Mouse (Mus musculus) CH12.LX (cell line): ENCODE measurements around the gene Rerg. TPM values are rescaled to one million over a fixed set of nuclear protein-coding genes. Genes with fewer than 3 reads are reported as not detected.

Experiments used
- DNase-seq: peaks from one replicate; pipeline ENCODE4 v3.0.0-alpha.2; 2013; ENCODE audit errors: extremely low read depth
- H3K27ac ChIP-seq: 2 replicates; pipeline ENCODE4 v1.5.1; 2012; ENCODE audit warnings: low read depth, mild to moderate bottlenecking, control low read depth, moderate library complexity; ENCODE audit not compliant: insufficient read depth
- H3K27me3 ChIP-seq: replicated peaks from 2 replicates; pipeline ENCODE3; 2012; ENCODE audit warnings: inconsistent platforms
- H3K36me3 ChIP-seq, 2 experiments: replicated peaks in 1 of 2; 2 replicates each; pipeline versions ENCODE3 to v1.6.1; 2012; ENCODE audit warnings: inconsistent platforms in 1 of 2, low read length in 1 of 2, mild to moderate bottlenecking in 1 of 2, mixed read lengths in 1 of 2, moderate library complexity in 1 of 2; ENCODE audit not compliant: control insufficient read depth in 1 of 2, insufficient read depth in 1 of 2
- H3K4me1 ChIP-seq, 2 experiments: 2 replicates each; pipeline ENCODE4 v1.6.1; 2012; ENCODE audit warnings: inconsistent platforms in 1 of 2, moderate library complexity in 1 of 2; ENCODE audit not compliant: insufficient read depth in 2 of 2, control insufficient read depth in 1 of 2
- H3K4me2 ChIP-seq: 2 replicates; pipeline ENCODE4 v1.6.1; 2012; ENCODE audit warnings: low read depth, mild to moderate bottlenecking, control low read depth; ENCODE audit not compliant: poor library complexity, insufficient read depth, severe bottlenecking
- H3K4me3 ChIP-seq, 3 experiments: fragments of 150-350 bp in 1 of 3; sonication (generic) in 1 of 3; replicated peaks in 1 of 3; 2 replicates each; pipeline versions ENCODE3 to v1.5.1; 2011 to 2012; ENCODE audit warnings: low read depth in 2 of 3, low read length in 2 of 3, mild to moderate bottlenecking in 2 of 3, moderate library complexity in 2 of 3, control low read depth in 1 of 3, improper control_type of control experiment in 1 of 3, inconsistent platforms in 1 of 3, mixed read lengths in 1 of 3; ENCODE audit not compliant: poor library complexity in 1 of 3
- H3K79me2 ChIP-seq: replicated peaks from 2 replicates; pipeline ENCODE4 v1.6.1; 2012; ENCODE audit warnings: mild to moderate bottlenecking, moderate library complexity; ENCODE audit not compliant: control insufficient read depth, poor library complexity, insufficient read depth, severe bottlenecking; ENCODE audit errors: extremely low read depth
- H3K9ac ChIP-seq: 2 replicates; pipeline ENCODE4 v1.6.1; 2012; ENCODE audit warnings: low read depth, mild to moderate bottlenecking, control low read depth, moderate library complexity; ENCODE audit not compliant: insufficient read depth
- H3K9me3 ChIP-seq: replicated peaks from 2 replicates; pipeline ENCODE3; 2012; ENCODE audit warnings: low read length, inconsistent platforms, mixed read lengths
- BHLHE40 ChIP-seq: IDR thresholded peaks from 2 replicates; pipeline ENCODE4 v1.6.1; 2011; ENCODE audit warnings: mild to moderate bottlenecking, low read depth, low read length, improper control_type of control experiment
- CHD1 ChIP-seq: IDR thresholded peaks from 2 replicates; pipeline ENCODE4 v1.6.1; 2012; ENCODE audit warnings: low read depth, low read length, improper control_type of control experiment, inconsistent platforms
- CHD2 ChIP-seq: IDR thresholded peaks from 2 replicates; pipeline ENCODE4 v1.6.1; 2011; ENCODE audit warnings: low read length, improper control_type of control experiment
- CTCF ChIP-seq, 2 experiments: IDR thresholded peaks in 1 of 2; conservative IDR thresholded peaks in 1 of 2; 2 replicates each; pipeline ENCODE4 v1.5.1; 2011 to 2012; ENCODE audit warnings: low read depth in 2 of 2, low read length in 2 of 2, improper control_type of control experiment in 1 of 2, inconsistent platforms in 1 of 2, mild to moderate bottlenecking in 1 of 2, moderate library complexity in 1 of 2
- E2F4 ChIP-seq: IDR thresholded peaks from 2 replicates; pipeline ENCODE4 v1.6.1; 2011; ENCODE audit warnings: low read depth, low read length, improper control_type of control experiment; ENCODE audit not compliant: insufficient replicate concordance
- HCFC1 ChIP-seq: IDR thresholded peaks from 2 replicates; pipeline ENCODE4 v1.6.1; 2012; ENCODE audit warnings: low read depth, mild to moderate bottlenecking, inconsistent platforms, low read length, improper control_type of control experiment
- IRF4 ChIP-seq: IDR thresholded peaks from 2 replicates; pipeline ENCODE4 v1.6.1; 2014; ENCODE audit warnings: low read depth, mild to moderate bottlenecking, inconsistent platforms, low read length, improper control_type of control experiment
- JUND ChIP-seq: conservative IDR thresholded peaks from 2 replicates; pipeline ENCODE4 v1.6.1; 2011; ENCODE audit warnings: low read depth, low read length, improper control_type of control experiment
- KAT2A ChIP-seq: IDR thresholded peaks from 2 replicates; pipeline ENCODE4 v1.6.1; 2012; ENCODE audit warnings: low read length, improper control_type of control experiment, inconsistent platforms; ENCODE audit not compliant: insufficient replicate concordance
- MAX ChIP-seq: IDR thresholded peaks from 2 replicates; pipeline ENCODE4 v1.6.1; 2011; ENCODE audit warnings: low read length, improper control_type of control experiment
- MEF2A ChIP-seq: IDR thresholded peaks from 2 replicates; pipeline ENCODE4 v1.6.1; 2014; ENCODE audit warnings: low read depth, mild to moderate bottlenecking, inconsistent platforms, low read length, improper control_type of control experiment, borderline replicate concordance
- MYC ChIP-seq: IDR thresholded peaks from 2 replicates; pipeline ENCODE4 v1.6.1; 2011; ENCODE audit warnings: low read depth, mild to moderate bottlenecking, improper control_type of control experiment, low read length
- NRF1 ChIP-seq: IDR thresholded peaks from 2 replicates; pipeline ENCODE4 v1.6.1; 2014; ENCODE audit warnings: low read depth, mild to moderate bottlenecking, inconsistent platforms, low read length, improper control_type of control experiment, moderate library complexity
- PAX5 ChIP-seq: IDR thresholded peaks from 2 replicates; pipeline ENCODE4 v1.6.1; 2012; ENCODE audit warnings: low read length, inconsistent platforms, mixed read lengths
- POLR2A ChIP-seq: IDR thresholded peaks from 2 replicates; pipeline ENCODE4 v1.6.1; 2011; ENCODE audit warnings: low read depth, mild to moderate bottlenecking, improper control_type of control experiment, low read length
- POLR2AphosphoS2 ChIP-seq: IDR thresholded peaks from 2 replicates; pipeline ENCODE4 v1.6.1; 2011; ENCODE audit warnings: low read depth, low read length, improper control_type of control experiment
- RAD21 ChIP-seq: IDR thresholded peaks from 2 replicates; pipeline ENCODE4 v1.6.1; 2011; ENCODE audit warnings: low read depth, mild to moderate bottlenecking, low read length, improper control_type of control experiment, moderate library complexity
- SIN3A ChIP-seq: IDR thresholded peaks from 2 replicates; pipeline ENCODE4 v1.6.1; 2012; ENCODE audit warnings: low read length, improper control_type of control experiment, inconsistent platforms
- SMC3 ChIP-seq: IDR thresholded peaks from 2 replicates; pipeline ENCODE4 v1.6.1; 2011; ENCODE audit warnings: low read depth, low read length, improper control_type of control experiment
- UBTF ChIP-seq: IDR thresholded peaks from 2 replicates; pipeline ENCODE4 v1.6.1; 2012; ENCODE audit warnings: low read depth, mild to moderate bottlenecking, inconsistent platforms, low read length, improper control_type of control experiment, moderate library complexity
- USF1 ChIP-seq: IDR thresholded peaks from 2 replicates; pipeline ENCODE4 v1.6.1; 2014; ENCODE audit warnings: low read depth, mild to moderate bottlenecking, inconsistent platforms, low read length, improper control_type of control experiment
- ZC3H11A ChIP-seq: IDR thresholded peaks from 2 replicates; pipeline ENCODE4 v1.6.1; 2012; ENCODE audit warnings: low read depth, mild to moderate bottlenecking, inconsistent platforms, low read length, improper control_type of control experiment
- ZMIZ1 ChIP-seq: IDR thresholded peaks from 2 replicates; pipeline ENCODE4 v1.6.1; 2012; ENCODE audit warnings: low read depth, mild to moderate bottlenecking, inconsistent platforms, low read length, improper control_type of control experiment
- dilution Hi-C: fragments of 300-500 bp; cut with MboI; formaldehyde crosslinking; loops from 2 replicates; pipeline ENCODE4 v1.14.3; 2020; ENCODE audit warnings: low sequenced_read_pairs; ENCODE audit not compliant: extremely low pct_unique_long_range_greater_than_20kb, extremely low pct_ligation_motif_present
- in situ Hi-C: fragments of 300-500 bp; cut with MboI; formaldehyde crosslinking; loops from 3 replicates; pipeline ENCODE4 v1.14.3; 2019; ENCODE audit warnings: low sequenced_read_pairs, low pct_ligation_motif_present, low pct_unique_long_range_greater_than_20kb, mixed read lengths
- polyA plus RNA-seq: library from polyadenylated mRNA; unstranded; fragments of >175 nt; gene quantifications from 2 replicates; pipeline ENCODE4 v1.2.1, GENCODE M21; 2012; ENCODE audit warnings: low read depth; ENCODE audit not compliant: insufficient read length
- total RNA-seq, 2 experiments: library from RNA; depleted of rRNA; stranded (reverse); fragments of 300-350 nt in 1 of 2; fragments of >200 nt in 1 of 2; gene quantifications; 2 replicates each; pipeline ENCODE4 v1.2.3; 2012 to 2014

Rerg gene
- total and polyA plus RNA-seq, 3 experiments: not detected

GRCm38 (mm10) chr6:137162481-137162880 lies 7.8 kb downstream of the Rerg start:
- Histone ChIP-seq H3K36me3 (no peaks in the 10 kb centered on the region), H3K27ac (no peak overlapping the region), H3K4me1 (no peaks in the 10 kb centered on the region), H3K4me2 (no peak overlapping the region), H3K4me3 (no peak overlapping the region), H3K27me3 (no peaks in the 10 kb centered on the region), H3K79me2 (no peaks in the 10 kb centered on the region), H3K9ac (no peak overlapping the region), H3K9me3 (no peaks in the 10 kb centered on the region)
- dilution Hi-C loops (no loop called here), in situ Hi-C loops (no loop called here)
- no peak for TF ChIP-seq SMC3
- TF ChIP-seq CHD2: no peak
- no peak for TF ChIP-seq HCFC1
- TF ChIP-seq CTCF (conservative IDR thresholded peaks at IDR 0.05 in 1 of 2, IDR thresholded peaks at IDR 0.05 in 1 of 2; ENCODE audit: low read depth in 2 of 2, low read length in 2 of 2): no peak
- TF ChIP-seq CHD1: no peak
- TF ChIP-seq ZMIZ1: no peak
- no peak for TF ChIP-seq BHLHE40
- TF ChIP-seq NRF1: no peak
- TF ChIP-seq MEF2A: no peak
- TF ChIP-seq POLR2A: no peak
- no peak for TF ChIP-seq UBTF
- TF ChIP-seq POLR2AphosphoS2: no peak
- TF ChIP-seq IRF4: no peak
- no peak for TF ChIP-seq MAX
- no peak for TF ChIP-seq PAX5
- no peak for TF ChIP-seq E2F4
- no peak for DNase-seq

GRCm38 (mm10) chr6:137161491-137162088 lies 8.7 kb downstream of the Rerg start:
- H3K4me3 ChIP-seq: no peak overlapping the region
- H3K36me3 ChIP-seq: no peaks in the 10 kb centered on the region
- no peak overlapping the region for H3K9ac ChIP-seq
- TF ChIP-seq IRF4 (no peak), MYC (no peak), RAD21 (no peak), CHD1 (no peak), CTCF (conservative IDR thresholded peaks at IDR 0.05 in 1 of 2, IDR thresholded peaks at IDR 0.05 in 1 of 2; ENCODE audit: low read depth in 2 of 2, low read length in 2 of 2) (no peak), USF1 (no peak), E2F4 (no peak), KAT2A (no peak), ZC3H11A (no peak), JUND (no peak), SIN3A (no peak)
- no peak overlapping the region for H3K4me2 ChIP-seq
- DNase-seq: no peak
- no peaks in the 10 kb centered on the region for H3K9me3 ChIP-seq
- dilution Hi-C loops (no loop called here), in situ Hi-C loops (no loop called here)
- no peaks in the 10 kb centered on the region for H3K4me1 ChIP-seq
- H3K27me3 ChIP-seq: no peaks in the 10 kb centered on the region
- no peak overlapping the region for H3K27ac ChIP-seq
- H3K79me2 ChIP-seq: no peaks in the 10 kb centered on the region
